Mouse (Mus musculus) heart, adult 2 months (tissue): ENCODE measurements around the gene Borcs6.

Source experiments
- CTCF ChIP-seq: fragments of 200-600 bp; IDR thresholded peaks from 2 replicates; pipeline ENCODE4 v1.8.1; 2022; ENCODE audit warnings: antibody characterized with exemption, mild to moderate bottlenecking, moderate library complexity
- POLR2A ChIP-seq: fragments of 200-500 bp; IDR thresholded peaks from 2 replicates; pipeline ENCODE4 v1.6.1; 2011; ENCODE audit warnings: mild to moderate bottlenecking, low read depth, low read length, control low read depth; ENCODE audit not compliant: insufficient read depth

- no peak for TF ChIP-seq CTCF
- TF ChIP-seq POLR2A, result no peak
These were observed 476 bp downstream of the Borcs6 start for GRCm38 (mm10) chr11:69059975-69060411.
